Mouse (Mus musculus) bone marrow, adult 2 months (tissue): ENCODE results near the gene Prkcb.

Experiments used
- CTCF ChIP-seq: fragments of 200-500 bp; IDR thresholded peaks from 2 replicates; pipeline ENCODE4 v1.5.1; 2011; ENCODE audit warnings: low read length, control low read depth; ENCODE audit not compliant: control insufficient read depth, insufficient read depth
- POLR2A ChIP-seq: fragments of 200-500 bp; IDR thresholded peaks from 2 replicates; pipeline ENCODE4 v1.6.1; 2011; ENCODE audit warnings: low read depth, mild to moderate bottlenecking, control low read depth, low read length, borderline replicate concordance; ENCODE audit not compliant: control insufficient read depth

DNA sequence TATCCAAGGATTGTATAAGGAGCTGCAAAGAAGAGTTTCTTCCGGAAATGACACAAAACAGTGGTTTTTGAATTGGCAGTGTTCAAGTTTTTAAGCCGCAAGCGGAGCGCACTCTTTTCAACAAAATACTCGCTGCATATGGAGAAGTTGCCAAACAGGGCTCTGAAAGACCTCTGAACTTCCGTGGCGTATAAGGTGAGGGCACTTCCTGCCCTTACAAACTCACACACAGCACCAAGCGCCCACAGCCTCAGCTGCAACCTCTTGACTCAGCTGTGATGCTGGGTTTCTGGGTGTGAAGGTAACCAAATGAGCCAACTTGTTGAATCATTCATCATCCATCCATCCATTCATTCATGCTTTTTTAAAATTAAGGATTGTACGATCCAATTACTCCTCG, 125.6 kb downstream of the Prkcb start:
- no peak for TF ChIP-seq CTCF
- no peak for TF ChIP-seq POLR2A
